Mouse (Mus musculus) olfactory bulb, adult 2 months (tissue): ENCODE data around the gene Tab2. TPM values are rescaled to one million over a fixed set of nuclear protein-coding genes. Genes with fewer than 3 reads are reported as not detected.
A peak's percentile ranks its signal among the peaks of the same experiment; 100 is the strongest.

Source experiments
- H3K27ac ChIP-seq: fragments of 200-500 bp; 2 replicates; pipeline ENCODE4 v1.5.1; 2012; ENCODE audit warnings: low read depth, low read length; ENCODE audit not compliant: insufficient read depth
- H3K4me1 ChIP-seq: fragments of 200-500 bp; 2 replicates; pipeline ENCODE4 v1.6.1; 2012; ENCODE audit warnings: low read length; ENCODE audit not compliant: control insufficient read depth, insufficient read depth
- H3K4me3 ChIP-seq: fragments of 200-500 bp; 2 replicates; pipeline ENCODE4 v1.5.1; 2012; ENCODE audit warnings: mild to moderate bottlenecking, low read depth, low read length, moderate library complexity; ENCODE audit not compliant: insufficient read depth
- CTCF ChIP-seq: fragments of 200-500 bp; IDR thresholded peaks from 2 replicates; pipeline ENCODE4 v1.5.1; 2012; ENCODE audit warnings: low read depth, mild to moderate bottlenecking, low read length, moderate library complexity; ENCODE audit not compliant: insufficient read depth
- POLR2A ChIP-seq: fragments of 200-500 bp; IDR thresholded peaks from 2 replicates; pipeline ENCODE4 v1.6.1; 2012; ENCODE audit warnings: mild to moderate bottlenecking, low read depth, low read length, moderate library complexity; ENCODE audit not compliant: insufficient read depth
- WGBS: fragments of 180-500 bp; shearing (Covaris S2); methylation state at CpG from one replicate; pipeline ENCODE4 v1.1.7; 2018; 5-methylcytosine and 5-hydroxymethylcytosine counted together
- polyA plus RNA-seq: library from polyadenylated mRNA; stranded (reverse); fragments of >200 nt; gene quantifications from 2 replicates; pipeline ENCODE4 v1.2.4, GENCODE M21; 2012; ENCODE audit warnings: low replicate concordance; ENCODE audit not compliant: missing spikeins, insufficient read depth, insufficient read length

Gene Tab2
- polyA plus RNA-seq, 1 experiment, result 91.5 TPM

GRCm38 (mm10) chr10:7954989-7955633 lies 919 bp downstream of the Tab2 start:
- no peaks in the 10 kb centered on the region for H3K4me1 ChIP-seq
- H3K4me3 ChIP-seq, result peak overlapping the region; percentile 97
- peak overlapping the region; percentile 20; the same call in 1 of the 2 replicates for H3K27ac ChIP-seq
- TF ChIP-seq POLR2A (no peak), CTCF (no peak)
- under 1% methylated on average over 26 of the region's 31 CpGs for WGBS

GRCm38 (mm10) chr10:7954627-7954988 lies 1.4 kb downstream of the Tab2 start:
- no peak overlapping the region for H3K27ac ChIP-seq
- TF ChIP-seq POLR2A, result no peak
- no peak for TF ChIP-seq CTCF
- WGBS, result under 1% methylated on average over 5 of the region's 5 CpGs

GRCm38 (mm10) chr10:7943006-7943405 lies 13.0 kb downstream of the Tab2 start:
- WGBS, result 38% methylated on average over 3 of the region's 3 CpGs
- Histone ChIP-seq H3K4me3 (no peak overlapping the region), H3K27ac (no peak overlapping the region), H3K4me1 (peaks cover 3% of the 10 kb centered on the region; the same call in 1 of the 2 replicates)
- TF ChIP-seq POLR2A, result no peak

More at GRCm38 (mm10) chr10:7954627-7954988, 1.4 kb downstream of the Tab2 start:
- H3K4me3 ChIP-seq, result peak overlapping the region; percentile 97
- H3K4me1 ChIP-seq, result no peaks in the 10 kb centered on the region

GRCm38 (mm10) chr10:7936556-7937192 lies 19.4 kb downstream of the Tab2 start:
- TF ChIP-seq CTCF (no peak), POLR2A (no peak)
- Histone ChIP-seq H3K4me3 (no peak overlapping the region), H3K27ac (no peak overlapping the region), H3K4me1 (no peaks in the 10 kb centered on the region)
- whole genome bisulfite sequencing, result 79% methylated on average over 6 of the region's 6 CpGs

- Histone ChIP-seq H3K4me3 (no peak overlapping the region), H3K4me1 (peaks cover 2% of the 10 kb centered on the region; the same call in 1 of the 2 replicates), H3K27ac (no peak overlapping the region)
- TF ChIP-seq CTCF (no peak), POLR2A (no peak)
- WGBS, result 59% methylated on average over 2 of the region's 2 CpGs
Measured at GRCm38 (mm10) chr10:7932958-7933357, 23.1 kb downstream of the Tab2 start.

- Histone ChIP-seq H3K4me1 (peaks cover 2% of the 10 kb centered on the region; the same call in 1 of the 2 replicates), H3K27ac (no peak overlapping the region), H3K4me3 (no peak overlapping the region)
- WGBS, result 58% methylated on average over 9 of the region's 9 CpGs
- no peak for TF ChIP-seq POLR2A
- TF ChIP-seq CTCF, result no peak
Measured at GRCm38 (mm10) chr10:7928996-7929395, 27.0 kb downstream of the Tab2 start.

- TF ChIP-seq POLR2A (no peak), CTCF (no peak)
- Histone ChIP-seq H3K4me3 (no peak overlapping the region), H3K4me1 (peaks cover 2% of the 10 kb centered on the region; the same call in 1 of the 2 replicates), H3K27ac (no peak overlapping the region)
- WGBS, result 66% methylated on average over 11 of the region's 11 CpGs
Measured at GRCm38 (mm10) chr10:7925481-7925880, 30.5 kb downstream of the Tab2 start.

- TF ChIP-seq POLR2A (no peak), CTCF (no peak)
- no peaks in the 10 kb centered on the region; the same call in 1 of the 2 replicates for H3K4me1 ChIP-seq
- H3K27ac ChIP-seq, result no peak overlapping the region
- H3K4me3 ChIP-seq, result no peak overlapping the region
- 63% methylated on average over 1 of the region's 1 CpGs for WGBS
Measured at GRCm38 (mm10) chr10:7923433-7923832, 32.6 kb downstream of the Tab2 start.

- no peak overlapping the region for H3K27ac ChIP-seq
- TF ChIP-seq POLR2A (no peak), CTCF (no peak)
- no peak overlapping the region for H3K4me3 ChIP-seq
- WGBS, result 55% methylated on average over 10 of the region's 10 CpGs
- peaks cover 5% of the 10 kb centered on the region for H3K4me1 ChIP-seq
Measured at GRCm38 (mm10) chr10:7911268-7911667, 44.8 kb downstream of the Tab2 start.

GRCm38 (mm10) chr10:7907151-7907550 lies 48.9 kb downstream of the Tab2 start:
- WGBS, result 86% methylated on average over 12 of the region's 12 CpGs
- H3K4me3 ChIP-seq, result no peak overlapping the region
- H3K27ac ChIP-seq, result no peak overlapping the region
- peaks cover 3% of the 10 kb centered on the region for H3K4me1 ChIP-seq
- TF ChIP-seq CTCF (no peak), POLR2A (no peak)
